31 mouse cellular contexts compared by ENCODE assay signal in genomic region chr10:19384176-19384575, GRCm38 (mm10). TPM values are rescaled to one million over a fixed set of nuclear protein-coding genes. Genes with fewer than 3 reads are reported as not detected.
DNase-seq lines count a peak whose midpoint lies in the region; ATAC-seq and TF ChIP-seq lines count a peak whose summit lies in the region.
"Had no signal": no experiment of that assay in that cellular context is flagged by ENCODE, and none has a peak within 500 bp of the region (broad histone marks: within the 10 kb centered on the region; RNA-seq: fewer than 3 reads in every experiment).

No protein-coding gene starts in this region.

- 89% methylated on average over 3 of the region's 3 CpGs for WGBS in hindbrain, postnatal 0 days
- WGBS in hindbrain, embryonic 11.5 days, result 88% methylated on average over 3 of the region's 3 CpGs
- 78% methylated on average over 3 of the region's 3 CpGs for WGBS in liver, postnatal 0 days (ENCODE audit: insufficient replicate concordance)
- 73% methylated on average over 3 of the region's 3 CpGs for WGBS in liver, embryonic 12.5 days (ENCODE audit: insufficient replicate concordance)

- no peak for TF ChIP-seq EP300 in liver, postnatal 0 days (IDR thresholded peaks at IDR 0.05; ENCODE audit: low read depth)

- ATAC-seq in hindbrain, postnatal 0 days, result no peak
- ATAC-seq in hindbrain, embryonic 11.5 days (ENCODE audit: low FRiP score), result no peak
- ATAC-seq in liver, postnatal 0 days, result no peak
- no peak for ATAC-seq in liver, embryonic 12.5 days

- no peak overlapping the region for H3K4me2 ChIP-seq in hindbrain, postnatal 0 days (ENCODE audit: low read depth, low read length)
- H3K4me2 ChIP-seq in hindbrain, embryonic 11.5 days (replicated peaks; ENCODE audit: low read depth, low read length), result no peak overlapping the region
- H3K4me2 ChIP-seq in liver, postnatal 0 days (ENCODE audit: low read depth, low read length), result no peak overlapping the region
- H3K4me2 ChIP-seq in liver, embryonic 12.5 days, result no peak overlapping the region
- H3K4me2 ChIP-seq: limb, embryonic 13.5 days; liver, embryonic 15.5 days; neural tube, embryonic 15.5 days had no signal

- H3K27ac ChIP-seq in hindbrain, postnatal 0 days, result no peak overlapping the region
- no peak overlapping the region for H3K27ac ChIP-seq in hindbrain, embryonic 11.5 days (ENCODE audit: low read depth, low read length)
- H3K27ac ChIP-seq in liver, postnatal 0 days (ENCODE audit: low read depth), result no peak overlapping the region
- H3K27ac ChIP-seq in liver, embryonic 12.5 days, result no peak overlapping the region
- H3K27ac ChIP-seq: embryonic facial prominence, embryonic 10.5 days; forebrain, embryonic 10.5 days; heart, embryonic 10.5 days; hindbrain, embryonic 10.5 days; limb, embryonic 13.5 days; liver, embryonic 15.5 days; midbrain, embryonic 10.5 days; neural tube, embryonic 15.5 days had no signal

- H3K9me3 ChIP-seq in hindbrain, postnatal 0 days (ENCODE audit: low read length), result peaks cover 2% of the 10 kb centered on the region; the same call in 1 of the 2 replicates
- no peaks in the 10 kb centered on the region for H3K9me3 ChIP-seq in hindbrain, embryonic 11.5 days (ENCODE audit: control insufficient read depth, low read length)
- H3K9me3 ChIP-seq in liver, postnatal 0 days (ENCODE audit: low read length), result no peaks in the 10 kb centered on the region
- peaks cover 3% of the 10 kb centered on the region; the same call in 1 of the 2 replicates for H3K9me3 ChIP-seq in liver, embryonic 12.5 days (replicated peaks)
- H3K9me3 ChIP-seq: liver, embryonic 15.5 days; neural tube, embryonic 15.5 days had no signal

- no peaks in the 10 kb centered on the region for H3K4me1 ChIP-seq in hindbrain, postnatal 0 days (ENCODE audit: insufficient read depth, low read length)
- no peaks in the 10 kb centered on the region for H3K4me1 ChIP-seq in hindbrain, embryonic 11.5 days (replicated peaks; ENCODE audit: control insufficient read depth, insufficient read depth, low read length)
- no peaks in the 10 kb centered on the region for H3K4me1 ChIP-seq in liver, postnatal 0 days (ENCODE audit: insufficient read depth)
- H3K4me1 ChIP-seq in liver, embryonic 12.5 days, result no peaks in the 10 kb centered on the region
- H3K4me1 ChIP-seq: embryonic facial prominence, embryonic 10.5 days; forebrain, embryonic 10.5 days; heart, embryonic 10.5 days; hindbrain, embryonic 10.5 days; limb, embryonic 13.5 days; liver, embryonic 15.5 days; midbrain, embryonic 10.5 days; neural tube, embryonic 15.5 days had no signal

- no peak overlapping the region for H3K4me3 ChIP-seq in hindbrain, postnatal 0 days (ENCODE audit: low read length)
- no peak overlapping the region for H3K4me3 ChIP-seq in hindbrain, embryonic 11.5 days (ENCODE audit: low read depth, low read length)
- H3K4me3 ChIP-seq in liver, postnatal 0 days (ENCODE audit: low read depth, low read length), result no peak overlapping the region
- H3K4me3 ChIP-seq in liver, embryonic 12.5 days, result no peak overlapping the region
- H3K4me3 ChIP-seq: embryonic facial prominence, embryonic 10.5 days; forebrain, embryonic 10.5 days; heart, embryonic 10.5 days; hindbrain, embryonic 10.5 days; limb, embryonic 13.5 days; liver, embryonic 15.5 days; midbrain, embryonic 10.5 days; neural tube, embryonic 15.5 days had no signal

- no peaks in the 10 kb centered on the region for H3K36me3 ChIP-seq in hindbrain, postnatal 0 days (ENCODE audit: insufficient read depth, low read length)
- no peaks in the 10 kb centered on the region for H3K36me3 ChIP-seq in hindbrain, embryonic 11.5 days (ENCODE audit: control insufficient read depth, insufficient read depth, low read length)
- H3K36me3 ChIP-seq in liver, postnatal 0 days (replicated peaks; ENCODE audit: insufficient read depth, low read length), result no peaks in the 10 kb centered on the region
- H3K36me3 ChIP-seq in liver, embryonic 12.5 days, result no peaks in the 10 kb centered on the region
- H3K36me3 ChIP-seq: embryonic facial prominence, embryonic 10.5 days; forebrain, embryonic 10.5 days; heart, embryonic 10.5 days; hindbrain, embryonic 10.5 days; limb, embryonic 13.5 days; liver, embryonic 15.5 days; midbrain, embryonic 10.5 days; neural tube, embryonic 15.5 days had no signal

- DNase-seq in hindbrain, postnatal 0 days (ENCODE audit: low spot score), result no peak
- DNase-seq in hindbrain, embryonic 11.5 days (ENCODE audit: low spot score), result no peak
- no peak for DNase-seq in liver, postnatal 0 days
- DNase-seq in ES-CJ7 (ENCODE audit: low read depth, low spot score), result peak; percentile 65
- peak; percentile 70 for DNase-seq in ZHBTc4 (ENCODE audit: low read depth, low spot score)
- DNase-seq in gastrocnemius, postnatal 25 days, result no peak
- DNase-seq in ovary, postnatal 36 days (ENCODE audit: low spot score), result no peak
- DNase-seq: adrenal gland, postnatal 36 days; cerebellum, adult 11 months; cerebellum, adult 9-11 months; kidney, adult 18-20 months; kidney, postnatal 14 days; layer of hippocampus, postnatal 36 days; lung, postnatal 10 days had no signal

- peak; percentile 25; the same call in 1 of the 2 replicates for TF ChIP-seq CTCF in hindbrain, postnatal 0 days (IDR thresholded peaks at IDR 0.05; ENCODE audit: low read depth)
- TF ChIP-seq CTCF in liver, postnatal 0 days (IDR thresholded peaks at IDR 0.05; ENCODE audit: low read depth), result 0 out of 2 replicates have a peak, but pooled peaks have one; percentile 14

- H3K27me3 ChIP-seq in hindbrain, postnatal 0 days (ENCODE audit: insufficient read depth, low read length), result no peaks in the 10 kb centered on the region
- H3K27me3 ChIP-seq in hindbrain, embryonic 11.5 days (ENCODE audit: control insufficient read depth, insufficient read depth, low read length), result no peaks in the 10 kb centered on the region
- H3K27me3 ChIP-seq in liver, postnatal 0 days (ENCODE audit: insufficient read depth, low read length), result no peaks in the 10 kb centered on the region
- H3K27me3 ChIP-seq in liver, embryonic 12.5 days (replicated peaks), result no peaks in the 10 kb centered on the region
- H3K27me3 ChIP-seq: limb, embryonic 13.5 days; liver, embryonic 15.5 days; neural tube, embryonic 15.5 days had no signal

- H3K9ac ChIP-seq in hindbrain, postnatal 0 days (replicated peaks; ENCODE audit: low read length), result no peak overlapping the region
- H3K9ac ChIP-seq in hindbrain, embryonic 11.5 days (ENCODE audit: low read depth, low read length), result no peak overlapping the region
- H3K9ac ChIP-seq in liver, postnatal 0 days (replicated peaks), result no peak overlapping the region
- H3K9ac ChIP-seq in liver, embryonic 12.5 days, result no peak overlapping the region
- H3K9ac ChIP-seq: limb, embryonic 13.5 days; liver, embryonic 15.5 days; neural tube, embryonic 15.5 days had no signal

RNA-seq across cellular contexts. Expression of gene Olig3, which starts 27.8 kb away (rescaled TPM):
- 1.3 TPM in 1 of 2 replicates, not detected in the other for total RNA-seq in hindbrain, postnatal 0 days (2014; rRNA removed)
- 1.8 and 1.9 TPM in 2 replicates for polyA plus RNA-seq in hindbrain, postnatal 0 days (2015; fragmentation: Nextera tagmentation; extraction: Ambion mirVana)
- polyA plus RNA-seq in hindbrain, embryonic 11.5 days (2014; fragmentation: Nextera tagmentation; extraction: Ambion mirVana), result 46.6 and 58.5 TPM in 2 replicates
- not detected in 2 replicates for polyA plus RNA-seq in liver, postnatal 0 days (2015; fragmentation: Nextera tagmentation; extraction: Ambion mirVana)
- polyA plus RNA-seq in liver, embryonic 12.5 days (2016; fragmentation: Nextera tagmentation; extraction: Ambion mirVana), result not detected in 2 replicates
- not detected for total RNA-seq in gastrocnemius, postnatal 25 days (2021)
- total RNA-seq: adrenal gland, postnatal 36 days; gastrocnemius, adult 18-20 months; gastrocnemius, postnatal 4 days; layer of hippocampus, adult 18-20 months; layer of hippocampus, postnatal 36 days; left cerebral cortex, postnatal 14 days; MEL had no signal
- polyA plus RNA-seq: cortical plate, adult 2 months; heart, embryonic 10.5 days; heart, postnatal 0 days; limb, embryonic 13.5 days; liver, embryonic 15.5 days; urinary bladder, adult 2 months had no signal

Comparison
In these comparisons a context has a peak if more than half of its experiments do, and no peak if none do; other contexts are left out.
1. RNA of gene Olig3, which starts 27.8 kb away (polyA plus RNA-seq): 46.6 to 58.5 TPM in hindbrain, embryonic 11.5 days; 1.8 to 1.9 TPM in hindbrain, postnatal 0 days, not detected in liver, postnatal 0 days and not detected in liver, embryonic 12.5 days; every median in the first group is over 10 times any median in the second.
2. DNase-seq: peak in ES-CJ7 (single experiment) and ZHBTc4 (single experiment); none in hindbrain, postnatal 0 days (single experiment), hindbrain, embryonic 11.5 days (single experiment), liver, postnatal 0 days (single experiment), gastrocnemius, postnatal 25 days (single experiment) and ovary, postnatal 36 days (single experiment).